Mouse (Mus musculus) cerebellum, postnatal 36 days (tissue): Measurements from ENCODE around the gene Adgrd1.

Experiments
- DNase-seq, 2 experiments: peaks; one replicate each; pipeline ENCODE4 v3.0.0; 2021 to 2022; ENCODE audit warnings: mixed read lengths in 2 of 2

Gene Adgrd1

GRCm38 (mm10) chr5:129161372-129162051 is 65.0 kb downstream of the Adgrd1 start:
- no peak for DNase-seq

- DNase-seq: no peak
Measured at GRCm38 (mm10) chr5:129163416-129163815, 66.9 kb downstream of the Adgrd1 start.

GRCm38 (mm10) chr5:129164091-129164490 is 67.5 kb downstream of the Adgrd1 start:
- no peak for DNase-seq

- DNase-seq: no peak
Measured at GRCm38 (mm10) chr5:129164911-129165584, 68.5 kb downstream of the Adgrd1 start.

GRCm38 (mm10) chr5:129165595-129165994 is 69.0 kb downstream of the Adgrd1 start:
- DNase-seq: no peak

GRCm38 (mm10) chr5:129169090-129169489 is 72.5 kb downstream of the Adgrd1 start:
- no peak for DNase-seq

- no peak for DNase-seq
Measured at GRCm38 (mm10) chr5:129169567-129169966, 73.0 kb downstream of the Adgrd1 start.

- DNase-seq: no peak
Measured at GRCm38 (mm10) chr5:129172533-129172932, 76.0 kb downstream of the Adgrd1 start.

GRCm38 (mm10) chr5:129175925-129176324 is 79.4 kb downstream of the Adgrd1 start:
- DNase-seq: no peak

- peak; percentile 90 to 92 for DNase-seq
Measured at GRCm38 (mm10) chr5:129177697-129178511, 81.4 kb downstream of the Adgrd1 start.

- DNase-seq: no peak
Measured at GRCm38 (mm10) chr5:129179356-129179755, 82.8 kb downstream of the Adgrd1 start.

GRCm38 (mm10) chr5:129179995-129180714 is 83.6 kb downstream of the Adgrd1 start:
- no peak for DNase-seq

- no peak for DNase-seq
Measured at GRCm38 (mm10) chr5:129180715-129181228, 84.2 kb downstream of the Adgrd1 start.

- DNase-seq: no peak
Measured at GRCm38 (mm10) chr5:129181450-129181849, 84.9 kb downstream of the Adgrd1 start.

GRCm38 (mm10) chr5:129182554-129182953 is 86.0 kb downstream of the Adgrd1 start:
- DNase-seq: no peak

- DNase-seq: peak; percentile 33 to 43
Measured at GRCm38 (mm10) chr5:129186260-129186659, 89.7 kb downstream of the Adgrd1 start.

GRCm38 (mm10) chr5:129186926-129187325 is 90.4 kb downstream of the Adgrd1 start:
- DNase-seq: no peak

- no peak for DNase-seq
Measured at GRCm38 (mm10) chr5:129189071-129189470, 92.5 kb downstream of the Adgrd1 start.

GRCm38 (mm10) chr5:129190077-129190476 is 93.5 kb downstream of the Adgrd1 start:
- DNase-seq: no peak

- no peak for DNase-seq
Measured at GRCm38 (mm10) chr5:129196501-129196900, 100.0 kb downstream of the Adgrd1 start.

GRCm38 (mm10) chr5:129196971-129197519 is 100.5 kb downstream of the Adgrd1 start:
- DNase-seq: no peak

GRCm38 (mm10) chr5:129200132-129200531 is 103.6 kb downstream of the Adgrd1 start:
- DNase-seq: no peak
